In the genomic region with DNA sequence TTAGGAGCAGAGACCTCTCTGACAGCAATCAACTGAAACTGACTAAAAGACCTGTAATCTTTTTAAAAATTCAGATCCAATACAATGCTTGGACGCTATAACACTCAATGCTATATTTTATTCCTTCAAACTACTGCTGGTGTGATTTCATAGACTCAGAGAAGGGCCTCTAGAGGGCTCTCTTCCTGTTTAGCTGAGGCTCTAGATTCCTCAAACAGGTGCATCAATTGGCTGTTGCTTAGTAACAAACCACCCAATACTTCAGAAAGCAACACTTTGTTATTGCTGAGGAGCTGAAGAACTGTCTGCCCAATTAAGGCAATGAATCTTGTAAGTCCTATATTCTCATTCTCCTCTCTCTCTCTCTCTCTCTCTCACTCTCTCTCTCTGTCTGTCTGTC, we compare ENCODE assay signal across 13 mouse cellular contexts. TPM values are rescaled to one million over a fixed set of nuclear protein-coding genes. Genes with fewer than 3 reads are reported as not detected.
DNase-seq lines count a peak whose midpoint lies in the region; ATAC-seq and TF ChIP-seq lines count a peak whose summit lies in the region.
"Had no signal": no experiment of that assay in that cellular context is flagged by ENCODE, and none has a peak within 500 bp of the region (broad histone marks: within the 10 kb centered on the region; RNA-seq: fewer than 3 reads in every experiment).

No protein-coding gene starts in this region.

- H3K9ac ChIP-seq in heart, postnatal 0 days (replicated peaks; ENCODE audit: low read depth, low read length): no peak overlapping the region
- no peak overlapping the region for H3K9ac ChIP-seq in heart, adult 2 months (ENCODE audit: low read depth, low read length)
- H3K9ac ChIP-seq in MEL (ENCODE audit: control insufficient read depth, low read depth, low read length, poor library complexity, severe bottlenecking): no peak overlapping the region
- H3K9ac ChIP-seq: embryonic facial prominence, embryonic 13.5 days; forebrain, embryonic 13.5 days; liver, embryonic 13.5 days; neural tube, embryonic 13.5 days had no signal

- DNase-seq in heart, postnatal 0 days (ENCODE audit: low spot score): no peak
- no peak for DNase-seq in heart, adult 2 months
- DNase-seq in B cell, adult 2 months: peak; percentile 40 to 53
- DNase-seq in MEL (ENCODE audit: low read depth, low spot score): no peak
- no peak for DNase-seq in retina, postnatal 1 day
- DNase-seq in urinary bladder, adult 2 months (ENCODE audit: low spot score): no peak
- no peak for DNase-seq in cerebellum, adult 18-20 months
- DNase-seq: liver, embryonic 13.5 days had no signal

- TF ChIP-seq EP300 in heart, postnatal 0 days (IDR thresholded peaks at IDR 0.05; ENCODE audit: low read depth): no peak
- no peak for TF ChIP-seq EP300 in heart, adult 2 months (IDR thresholded peaks at IDR 0.05; ENCODE audit: insufficient read depth, low read depth, low read length)
- TF ChIP-seq EP300 in MEL (IDR thresholded peaks at IDR 0.05; ENCODE audit: low read depth in 1 of 2, low read length in 2 of 2): no peak

- TF ChIP-seq CTCF in heart, postnatal 0 days (IDR thresholded peaks at IDR 0.05; ENCODE audit: low read depth): 0 out of 2 replicates have a peak, but pooled peaks have one; percentile 15
- no peak for TF ChIP-seq CTCF in heart, adult 2 months (IDR thresholded peaks at IDR 0.05)
- peak in 1 of 3 experiments; percentile 42; a peak in 2 of 6 replicates for TF ChIP-seq CTCF in MEL (IDR thresholded peaks at IDR 0.05 in 2 of 3, conservative IDR thresholded peaks at IDR 0.05 in 1 of 3; ENCODE audit: control insufficient read depth in 1 of 3, insufficient read depth in 1 of 3, low read depth in 2 of 3, low read length in 3 of 3, poor library complexity in 1 of 3, severe bottlenecking in 1 of 3)

- ATAC-seq in heart, postnatal 0 days (ENCODE audit: insufficient read depth, low read depth): no peak
- ATAC-seq in megakaryocyte-erythroid progenitor cell, adult 5-6 weeks (replicated peaks; ENCODE audit: low FRiP score, low TSS enrichment, poor library complexity, severe bottlenecking): peak; percentile 77
- ATAC-seq: forebrain, embryonic 13.5 days had no signal

- H3K4me2 ChIP-seq in heart, postnatal 0 days (ENCODE audit: low read depth, low read length): no peak overlapping the region
- H3K4me2 ChIP-seq: embryonic facial prominence, embryonic 13.5 days; forebrain, embryonic 13.5 days; liver, embryonic 13.5 days; neural tube, embryonic 13.5 days had no signal

- no peaks in the 10 kb centered on the region for H3K9me3 ChIP-seq in heart, postnatal 0 days (replicated peaks; ENCODE audit: control insufficient read depth, low read length)
- H3K9me3 ChIP-seq in MEL (replicated peaks; ENCODE audit: insufficient read depth, low read length): no peaks in the 10 kb centered on the region
- H3K9me3 ChIP-seq: embryonic facial prominence, embryonic 13.5 days; forebrain, embryonic 13.5 days; liver, embryonic 13.5 days; megakaryocyte, embryonic 14.5 days; neural tube, embryonic 13.5 days had no signal

- H3K27me3 ChIP-seq in heart, postnatal 0 days (ENCODE audit: control insufficient read depth, insufficient read depth, low read length): no peaks in the 10 kb centered on the region
- H3K27me3 ChIP-seq in heart, adult 2 months (ENCODE audit: control insufficient read depth, insufficient read depth, low read length): no peaks in the 10 kb centered on the region
- H3K27me3 ChIP-seq in MEL (ENCODE audit: control insufficient read depth in 1 of 2, insufficient read depth in 2 of 2, low read length in 2 of 2): no peaks in the 10 kb centered on the region
- H3K27me3 ChIP-seq: embryonic facial prominence, embryonic 13.5 days; forebrain, embryonic 13.5 days; liver, embryonic 13.5 days; megakaryocyte, embryonic 14.5 days; neural tube, embryonic 13.5 days had no signal

- no peak for TF ChIP-seq POLR2A in heart, adult 2 months (IDR thresholded peaks at IDR 0.05; ENCODE audit: insufficient read depth, low read depth, low read length)
- no peak for TF ChIP-seq POLR2A in MEL (IDR thresholded peaks at IDR 0.05; ENCODE audit: control insufficient read depth in 1 of 2, insufficient read depth in 1 of 2, low read depth in 1 of 2, low read length in 2 of 2, poor library complexity in 1 of 2)

- no peak overlapping the region for H3K4me3 ChIP-seq in heart, postnatal 0 days (ENCODE audit: low read depth, low read length)
- H3K4me3 ChIP-seq in heart, adult 2 months: no peak overlapping the region
- no peak overlapping the region for H3K4me3 ChIP-seq in MEL (ENCODE audit: control insufficient read depth in 1 of 2, insufficient read depth in 1 of 2, low read depth in 2 of 2, low read length in 2 of 2)
- H3K4me3 ChIP-seq: embryonic facial prominence, embryonic 13.5 days; forebrain, embryonic 13.5 days; liver, embryonic 13.5 days; megakaryocyte, embryonic 14.5 days; neural tube, embryonic 13.5 days had no signal

- H3K36me3 ChIP-seq in heart, postnatal 0 days (replicated peaks; ENCODE audit: control insufficient read depth, insufficient read depth, low read length): no peaks in the 10 kb centered on the region
- H3K36me3 ChIP-seq in heart, adult 2 months (ENCODE audit: control insufficient read depth, insufficient read depth, low read length): no peaks in the 10 kb centered on the region
- no peaks in the 10 kb centered on the region; a peak in 1 of 4 replicates for H3K36me3 ChIP-seq in MEL (ENCODE audit: control insufficient read depth in 1 of 2, insufficient read depth in 2 of 2, low read length in 2 of 2)
- H3K36me3 ChIP-seq: embryonic facial prominence, embryonic 13.5 days; liver, embryonic 13.5 days; neural tube, embryonic 13.5 days had no signal

- intact Hi-C loops in heart, adult 2 months (cut with DNase I): no loop called here

- 41% methylated on average over 1 of the region's 1 CpGs for WGBS in heart, postnatal 0 days
- WGBS in heart, adult 2 months: 50% methylated on average over 1 of the region's 1 CpGs

- TF ChIP-seq RAD21 in MEL (IDR thresholded peaks at IDR 0.05; ENCODE audit: low read depth, low read length): no peak; the same call in 1 of the 2 replicates

- H3K27ac ChIP-seq in heart, postnatal 0 days (ENCODE audit: low read depth): no peak overlapping the region
- H3K27ac ChIP-seq in heart, adult 2 months: no peak overlapping the region
- H3K27ac ChIP-seq in MEL (ENCODE audit: control insufficient read depth, low read depth, low read length): no peak overlapping the region
- H3K27ac ChIP-seq: embryonic facial prominence, embryonic 13.5 days; forebrain, embryonic 13.5 days; liver, embryonic 13.5 days; neural tube, embryonic 13.5 days had no signal

- H3K79me2 ChIP-seq in heart, adult 2 months (replicated peaks; ENCODE audit: control insufficient read depth, insufficient read depth, low read length): no peaks in the 10 kb centered on the region
- no peaks in the 10 kb centered on the region for H3K79me2 ChIP-seq in MEL (ENCODE audit: control insufficient read depth, insufficient read depth, low read length, poor library complexity)

- H3K4me1 ChIP-seq in heart, postnatal 0 days (ENCODE audit: control insufficient read depth, insufficient read depth): no peaks in the 10 kb centered on the region
- H3K4me1 ChIP-seq in heart, adult 2 months (ENCODE audit: control insufficient read depth, insufficient read depth, low read length): no peaks in the 10 kb centered on the region; the same call in 1 of the 2 replicates
- H3K4me1 ChIP-seq in MEL (ENCODE audit: control insufficient read depth in 1 of 2, insufficient read depth in 2 of 2, low read length in 2 of 2): no peaks in the 10 kb centered on the region
- H3K4me1 ChIP-seq: forebrain, embryonic 13.5 days; liver, embryonic 13.5 days; neural tube, embryonic 13.5 days had no signal

TF ChIP-seq in MEL, 35 proteins besides CTCF, POLR2A, EP300 and RAD21:
- TF ChIP-seq SMC3 (IDR thresholded peaks at IDR 0.05; ENCODE audit: low read depth, low read length) (peak; percentile 24), USF2 (IDR thresholded peaks at IDR 0.05; ENCODE audit: borderline replicate concordance in 1 of 2, insufficient read depth in 1 of 2, low read depth in 1 of 2, low read length in 2 of 2) (no peak)

RNA-seq across cellular contexts. Expression of a gene that starts 30.1 kb away (rescaled TPM):
- 2.0 and 5.2 TPM in 2 replicates for total RNA-seq in heart, postnatal 0 days (2014; rRNA removed; ENCODE audit: low replicate concordance)
- polyA plus RNA-seq in heart, postnatal 0 days (2015; fragmentation: Nextera tagmentation; extraction: Ambion mirVana): 0.89 and 1.2 TPM in 2 replicates
- 1 to 10 TPM; 3.8 to 4.3 TPM for total RNA-seq in heart, adult 2 months (2021)
- 2.6 and 3.4 TPM in 2 replicates for polyA plus RNA-seq in heart, adult 2 months (2012; rRNA removed)
- 12.1 and 14.3 TPM in 2 replicates for total RNA-seq in MEL (2012; rRNA removed)
- 10 to 100 TPM; 11.5 to 74.0 TPM for polyA plus RNA-seq in MEL (2012; ENCODE audit: insufficient read depth in 1 of 2, insufficient read length in 2 of 2, low read depth in 1 of 2, low replicate concordance in 2 of 2, missing spikeins in 1 of 2)
- total RNA-seq in megakaryocyte-erythroid progenitor cell, adult 5-6 weeks (2014; fragmentation: Nextera tagmentation): 80.7 and 87.3 TPM in 2 replicates
- 60.1 and 74.3 TPM in 2 replicates for total RNA-seq in megakaryocyte-erythroid progenitor cell, adult 5-6 weeks (2017)
- polyA plus RNA-seq in urinary bladder, adult 2 months (2012; rRNA removed): 15.2 and 16.0 TPM in 2 replicates

Comparison
In these comparisons a context has a peak if more than half of its experiments do, and no peak if none do; other contexts are left out.
1. DNase-seq: peak in B cell, adult 2 months (2 of 2); none in heart, postnatal 0 days (single experiment), heart, adult 2 months (0 of 2), MEL (single experiment), retina, postnatal 1 day (single experiment), urinary bladder, adult 2 months (single experiment) and cerebellum, adult 18-20 months (0 of 2).